Mouse (Mus musculus): Measurements from ENCODE around the gene Snx20. TPM values are rescaled to one million over a fixed set of nuclear protein-coding genes. Genes with fewer than 3 reads are reported as not detected.

Gene Snx20
- polyA plus RNA-seq, 1 experiment from 2014 or later: 1.5 TPM

GRCm38 (mm10) chr8:88637092-88638000 lies 1.4 kb upstream of the Snx20 start:
- H3K4me3 ChIP-seq: no peak overlapping the region
- H3K27ac ChIP-seq: no peak overlapping the region
- H3K9ac ChIP-seq: no peak overlapping the region
- no peak for ATAC-seq (ENCODE audit: insufficient number of reproducible peaks, insufficient read depth, low FRiP score, low TSS enrichment, low read depth)
- H3K4me1 ChIP-seq: 0 out of 2 replicates have a peak, but pooled peaks cover 3% of the 10 kb centered on the region
- 71% methylated on average over 9 of the region's 9 CpGs for WGBS
- no peaks in the 10 kb centered on the region for H3K36me3 ChIP-seq
- no peaks in the 10 kb centered on the region for H3K9me3 ChIP-seq
- H3K4me2 ChIP-seq: no peak overlapping the region
- H3K27me3 ChIP-seq: no peaks in the 10 kb centered on the region

DNA sequence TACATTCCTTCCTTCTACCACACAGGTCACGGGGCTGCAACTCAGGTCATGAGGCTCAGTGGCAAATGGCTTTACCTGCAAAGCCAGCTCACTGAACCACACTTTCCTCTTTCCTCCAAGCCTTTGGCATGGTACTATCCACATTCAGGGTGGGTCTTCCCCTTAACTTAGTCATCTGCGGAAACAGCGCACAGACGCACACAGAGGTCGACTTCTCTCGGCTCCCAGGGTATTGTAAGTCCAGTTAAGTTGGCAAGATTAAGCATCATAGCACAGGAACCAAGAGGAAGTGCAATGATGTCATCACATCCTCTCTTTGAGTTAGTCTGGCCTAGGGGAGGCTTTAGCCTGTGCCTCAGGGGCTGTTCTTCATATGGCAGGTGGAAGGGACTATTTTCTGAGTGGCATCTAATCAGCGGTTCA lies 2.6 kb downstream of the Snx20 start:
- 81% methylated on average over 7 of the region's 7 CpGs for WGBS
- no peak overlapping the region for H3K9ac ChIP-seq
- no peak overlapping the region for H3K4me3 ChIP-seq
- no peak overlapping the region for H3K4me2 ChIP-seq
- H3K36me3 ChIP-seq: no peaks in the 10 kb centered on the region
- peaks cover 3% of the 10 kb centered on the region; the same call in 1 of the 2 replicates for H3K27me3 ChIP-seq
- H3K27ac ChIP-seq: no peak overlapping the region
- ATAC-seq (ENCODE audit: insufficient number of reproducible peaks, insufficient read depth, low FRiP score, low TSS enrichment, low read depth): no peak
- no peaks in the 10 kb centered on the region for H3K9me3 ChIP-seq
- peaks cover 5% of the 10 kb centered on the region for H3K4me1 ChIP-seq

GRCm38 (mm10) chr8:88631081-88631480 lies 4.8 kb downstream of the Snx20 start:
- no peaks in the 10 kb centered on the region for H3K36me3 ChIP-seq
- H3K9me3 ChIP-seq: no peaks in the 10 kb centered on the region
- H3K4me2 ChIP-seq: no peak overlapping the region
- no peak for ATAC-seq (ENCODE audit: insufficient number of reproducible peaks, insufficient read depth, low FRiP score, low TSS enrichment, low read depth)
- no peak overlapping the region for H3K4me3 ChIP-seq
- H3K27ac ChIP-seq: no peak overlapping the region
- H3K9ac ChIP-seq: no peak overlapping the region
- peaks cover 15% of the 10 kb centered on the region for H3K4me1 ChIP-seq
- H3K27me3 ChIP-seq: peaks cover 15% of the 10 kb centered on the region

DNA sequence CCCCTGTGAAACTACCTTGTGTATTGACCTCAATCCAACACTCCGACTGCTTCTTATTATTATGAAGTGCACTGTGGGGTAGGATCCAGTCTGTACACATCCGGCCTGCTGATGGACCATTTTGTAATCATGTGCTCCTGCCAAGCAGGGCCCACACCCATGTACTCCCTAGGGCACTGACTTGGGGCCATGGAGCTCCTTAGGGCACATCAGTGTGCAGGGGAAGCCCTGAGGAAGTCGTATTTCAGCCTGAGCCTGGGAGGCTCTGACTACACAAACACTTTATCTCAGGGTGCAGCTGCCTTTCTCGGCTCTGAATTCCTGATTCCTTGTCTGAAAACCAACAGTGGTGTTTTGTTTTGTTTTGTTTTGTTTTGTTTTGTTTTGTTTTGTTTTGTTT lies 5.7 kb downstream of the Snx20 start:
- WGBS: 78% methylated on average over 4 of the region's 4 CpGs
- Histone ChIP-seq H3K27me3 (peaks cover 23% of the 10 kb centered on the region), H3K4me1 (peaks cover 15% of the 10 kb centered on the region)

DNA sequence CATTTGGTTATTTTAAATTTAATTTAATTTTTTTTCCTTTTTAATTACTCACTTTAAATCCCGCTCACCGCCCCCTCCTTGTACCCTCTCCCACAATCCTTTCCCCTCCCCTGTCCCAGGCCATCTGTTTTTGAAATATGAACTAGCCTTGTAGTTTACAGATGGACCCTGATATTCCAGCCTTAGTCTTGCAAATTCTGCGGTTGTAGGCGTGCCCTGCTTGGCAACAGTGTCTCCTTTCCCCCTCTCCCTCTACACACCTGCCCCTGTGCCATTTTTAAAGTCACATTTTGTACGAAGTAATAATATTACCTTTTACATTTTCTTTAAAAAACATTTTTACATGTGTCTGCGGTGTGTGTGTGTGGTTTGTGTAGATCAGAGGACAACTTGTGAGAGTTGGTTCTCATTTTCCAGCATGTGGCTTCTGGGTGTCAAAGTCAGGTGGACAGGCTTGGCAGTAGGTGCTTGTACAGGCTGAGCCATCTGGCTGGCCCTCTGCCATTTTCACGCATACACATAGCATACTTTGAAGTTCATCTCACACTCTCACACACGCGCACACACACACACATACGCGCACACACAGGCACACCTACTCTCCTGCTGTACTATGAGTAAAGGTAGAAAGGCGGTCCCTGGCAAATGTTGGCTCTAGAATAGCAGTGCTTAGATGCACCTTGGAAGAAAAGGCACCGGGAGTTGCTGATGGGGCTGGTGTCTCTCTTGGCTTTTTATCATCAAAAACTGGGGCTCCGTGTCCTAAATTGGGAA lies 7.7 kb downstream of the Snx20 start:
- peak overlapping the region; percentile 88 for H3K4me2 ChIP-seq
- ATAC-seq (ENCODE audit: insufficient number of reproducible peaks, insufficient read depth, low FRiP score, low TSS enrichment, low read depth): peak; percentile 5; the same call in 1 of the 2 replicates
- H3K4me1 ChIP-seq: peaks cover 15% of the 10 kb centered on the region
- no peaks in the 10 kb centered on the region for H3K36me3 ChIP-seq
- H3K9me3 ChIP-seq: no peaks in the 10 kb centered on the region
- H3K27ac ChIP-seq: 0 out of 2 replicates have a peak overlapping the region, but pooled peaks have one; percentile 73
- peaks cover 30% of the 10 kb centered on the region for H3K27me3 ChIP-seq
- WGBS: 54% methylated on average over 14 of the region's 14 CpGs
- H3K4me3 ChIP-seq: peak overlapping the region; percentile 58
- H3K9ac ChIP-seq: peak overlapping the region; percentile 83

More for the DNA sequence above, 5.7 kb downstream of the Snx20 start:
- no peak overlapping the region for H3K4me3 ChIP-seq
- H3K9me3 ChIP-seq: no peaks in the 10 kb centered on the region
- H3K4me2 ChIP-seq: no peak overlapping the region
- H3K36me3 ChIP-seq: no peaks in the 10 kb centered on the region
- H3K9ac ChIP-seq: no peak overlapping the region
- H3K27ac ChIP-seq: no peak overlapping the region
- no peak for ATAC-seq (ENCODE audit: insufficient number of reproducible peaks, insufficient read depth, low FRiP score, low TSS enrichment, low read depth)

GRCm38 (mm10) chr8:88627265-88627991 lies 8.5 kb downstream of the Snx20 start:
- Histone ChIP-seq H3K9ac (peak overlapping the region; percentile 83), H3K27ac (peak overlapping the region; percentile 73), H3K27me3 (peaks cover 33% of the 10 kb centered on the region), H3K4me2 (peak overlapping the region; percentile 88), H3K4me1 (peaks cover 15% of the 10 kb centered on the region), H3K9me3 (no peaks in the 10 kb centered on the region), H3K4me3 (peak overlapping the region; percentile 58), H3K36me3 (no peaks in the 10 kb centered on the region)
- under 1% methylated on average over 89 of the region's 105 CpGs for WGBS
- ATAC-seq (ENCODE audit: insufficient number of reproducible peaks, insufficient read depth, low FRiP score, low TSS enrichment, low read depth): peak; percentile 71

- peaks cover 37% of the 10 kb centered on the region for H3K27me3 ChIP-seq
- H3K4me3 ChIP-seq: peak overlapping the region; percentile 58
- WGBS: 10% methylated on average over 19 of the region's 19 CpGs
- H3K9ac ChIP-seq: peak overlapping the region; percentile 83
- peak overlapping the region; percentile 88 for H3K4me2 ChIP-seq
- H3K4me1 ChIP-seq: peaks cover 15% of the 10 kb centered on the region
- ATAC-seq (ENCODE audit: insufficient number of reproducible peaks, insufficient read depth, low FRiP score, low TSS enrichment, low read depth): no peak
- no peaks in the 10 kb centered on the region for H3K9me3 ChIP-seq
- H3K36me3 ChIP-seq: no peaks in the 10 kb centered on the region
- H3K27ac ChIP-seq: peak overlapping the region; percentile 73; the same call in 1 of the 2 replicates
Measured at GRCm38 (mm10) chr8:88626940-88627264, 9.0 kb downstream of the Snx20 start.

DNA sequence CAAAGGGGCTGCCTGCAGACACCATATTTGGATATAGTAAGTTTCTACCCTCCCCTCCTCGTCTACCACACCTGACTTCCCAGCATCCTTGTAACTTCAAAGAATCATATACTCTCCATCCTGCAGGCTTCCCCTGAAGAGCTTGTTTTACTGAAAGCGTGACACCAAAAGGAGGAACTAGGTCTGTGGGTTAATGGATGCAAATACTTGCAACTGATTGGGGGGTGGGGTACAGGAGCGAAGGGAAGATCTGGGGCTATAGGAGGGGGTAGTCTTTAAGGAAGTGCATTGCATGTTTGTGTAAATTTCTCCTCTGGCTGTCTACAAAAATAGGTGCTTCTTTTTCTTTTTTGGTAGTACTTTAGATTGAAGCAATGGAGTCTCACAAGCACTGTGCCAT lies 9.5 kb downstream of the Snx20 start:
- ATAC-seq (ENCODE audit: insufficient number of reproducible peaks, insufficient read depth, low FRiP score, low TSS enrichment, low read depth): no peak
- Histone ChIP-seq H3K4me1 (peaks cover 15% of the 10 kb centered on the region), H3K4me2 (peak overlapping the region; percentile 88; the same call in 1 of the 2 replicates), H3K27me3 (peaks cover 37% of the 10 kb centered on the region), H3K36me3 (no peaks in the 10 kb centered on the region), H3K9ac (no peak overlapping the region), H3K9me3 (no peaks in the 10 kb centered on the region), H3K4me3 (no peak overlapping the region), H3K27ac (no peak overlapping the region)
- WGBS: 61% methylated on average over 3 of the region's 3 CpGs

GRCm38 (mm10) chr8:88624276-88624675 lies 11.7 kb downstream of the Snx20 start:
- H3K9me3 ChIP-seq: no peaks in the 10 kb centered on the region
- 71% methylated on average over 3 of the region's 3 CpGs for WGBS
- no peaks in the 10 kb centered on the region for H3K36me3 ChIP-seq
- H3K27me3 ChIP-seq: peaks cover 41% of the 10 kb centered on the region
- H3K27ac ChIP-seq: no peak overlapping the region
- H3K4me1 ChIP-seq: peaks cover 15% of the 10 kb centered on the region
- H3K9ac ChIP-seq: no peak overlapping the region
- ATAC-seq (ENCODE audit: insufficient number of reproducible peaks, insufficient read depth, low FRiP score, low TSS enrichment, low read depth): no peak
- no peak overlapping the region for H3K4me2 ChIP-seq
- no peak overlapping the region for H3K4me3 ChIP-seq

DNA sequence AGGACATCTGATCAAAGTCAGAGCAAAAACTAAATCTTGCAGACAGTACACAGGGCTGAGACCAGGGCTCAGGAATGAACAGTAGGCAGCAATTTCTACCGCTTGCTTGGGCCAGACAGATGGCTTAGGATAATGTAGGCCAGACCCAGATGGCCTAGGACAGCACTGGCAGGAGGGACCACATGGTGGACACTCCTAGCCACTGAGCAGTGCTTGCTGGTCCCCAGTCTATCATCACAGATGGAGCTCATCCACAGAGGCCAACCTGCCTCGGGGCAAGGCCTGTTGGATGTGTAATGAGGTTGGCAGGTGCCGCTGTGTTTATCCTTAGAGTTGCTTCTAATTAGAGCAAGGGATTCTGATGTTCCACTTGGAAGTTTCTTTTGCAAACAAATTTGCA lies 12.6 kb downstream of the Snx20 start:
- peaks cover 38% of the 10 kb centered on the region for H3K27me3 ChIP-seq
- no peak overlapping the region for H3K4me2 ChIP-seq
- peaks cover 12% of the 10 kb centered on the region for H3K4me1 ChIP-seq
- no peak overlapping the region for H3K27ac ChIP-seq
- H3K9me3 ChIP-seq: no peaks in the 10 kb centered on the region
- no peak overlapping the region for H3K4me3 ChIP-seq
- WGBS: 68% methylated on average over 3 of the region's 3 CpGs
- H3K36me3 ChIP-seq: no peaks in the 10 kb centered on the region
- no peak overlapping the region for H3K9ac ChIP-seq
- ATAC-seq (ENCODE audit: insufficient number of reproducible peaks, insufficient read depth, low FRiP score, low TSS enrichment, low read depth): no peak

DNA sequence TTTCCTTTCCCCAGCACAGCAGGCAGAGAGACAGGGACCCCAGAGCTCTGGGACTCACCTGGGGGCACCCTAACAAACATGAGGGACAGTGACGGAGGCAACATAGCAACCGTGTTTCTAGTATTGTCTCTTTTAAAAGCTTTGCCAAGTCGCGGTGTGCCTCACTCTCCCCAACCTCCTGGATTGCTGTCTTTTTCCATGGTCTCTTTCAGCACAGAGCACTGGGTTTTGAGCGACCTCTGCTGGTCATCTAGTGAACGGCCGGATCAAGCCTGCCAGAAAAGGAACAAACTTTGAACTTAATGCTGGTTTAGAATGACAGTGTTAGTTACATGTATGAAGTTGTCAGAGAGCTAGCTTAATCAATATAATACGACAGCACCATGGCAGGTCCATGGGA lies 14.5 kb downstream of the Snx20 start:
- Histone ChIP-seq H3K9ac (no peak overlapping the region), H3K27ac (no peak overlapping the region), H3K4me3 (no peak overlapping the region), H3K36me3 (no peaks in the 10 kb centered on the region), H3K4me1 (no peaks in the 10 kb centered on the region), H3K27me3 (peaks cover 35% of the 10 kb centered on the region), H3K4me2 (0 out of 2 replicates have a peak overlapping the region, but pooled peaks have one; percentile 24), H3K9me3 (no peaks in the 10 kb centered on the region)
- WGBS: 1% methylated on average over 8 of the region's 8 CpGs
- no peak for ATAC-seq (ENCODE audit: insufficient number of reproducible peaks, insufficient read depth, low FRiP score, low TSS enrichment, low read depth)
